Mouse (Mus musculus) c-Kit-positive CD71-positive TER-119-negative erythroid progenitor cells, embryonic 14.5 days (primary cell): ENCODE measurements around the gene Rab11fip5.

Experiments
- DNase-seq: peaks from one replicate; pipeline ENCODE4 v3.0.0-alpha.2; 2013; ENCODE audit warnings: low read depth

The Rab11fip5 gene

GRCm38 (mm10) chr6:85346028-85346634, 28.3 kb downstream of the Rab11fip5 start:
- peak; percentile 81 for DNase-seq

- no peak for DNase-seq
Observed at GRCm38 (mm10) chr6:85344929-85345328, 29.5 kb downstream of the Rab11fip5 start.

GRCm38 (mm10) chr6:85343027-85343426, 31.4 kb downstream of the Rab11fip5 start:
- no peak for DNase-seq

- no peak for DNase-seq
Observed at GRCm38 (mm10) chr6:85341814-85342501, 32.5 kb downstream of the Rab11fip5 start.

GRCm38 (mm10) chr6:85340184-85340583, 34.2 kb downstream of the Rab11fip5 start:
- DNase-seq, result no peak

GRCm38 (mm10) chr6:85339273-85339901, 35.0 kb downstream of the Rab11fip5 start:
- no peak for DNase-seq

- no peak for DNase-seq
Observed at GRCm38 (mm10) chr6:85336944-85337343, 37.5 kb downstream of the Rab11fip5 start.

- DNase-seq, result no peak
Observed at GRCm38 (mm10) chr6:85335352-85335751, 39.1 kb downstream of the Rab11fip5 start.

- DNase-seq, result no peak
Observed at GRCm38 (mm10) chr6:85334851-85335250, 39.6 kb downstream of the Rab11fip5 start.

GRCm38 (mm10) chr6:85334251-85334650, 40.2 kb downstream of the Rab11fip5 start:
- DNase-seq, result no peak

- DNase-seq, result no peak
Observed at GRCm38 (mm10) chr6:85333732-85334131, 40.7 kb downstream of the Rab11fip5 start.

- peak; percentile 88 for DNase-seq
Observed at GRCm38 (mm10) chr6:85333000-85333669, 41.3 kb downstream of the Rab11fip5 start, which contains the start of gene Sfxn5. Gene Sfxn5 (minus strand): TSS chr6:85333422.

GRCm38 (mm10) chr6:85332351-85332999, 42.0 kb downstream of the Rab11fip5 start:
- no peak for DNase-seq

GRCm38 (mm10) chr6:85331736-85332135, 42.7 kb downstream of the Rab11fip5 start:
- DNase-seq, result no peak

GRCm38 (mm10) chr6:85331221-85331735, 43.2 kb downstream of the Rab11fip5 start:
- no peak for DNase-seq

- DNase-seq, result no peak
Observed at GRCm38 (mm10) chr6:85329666-85330185, 44.7 kb downstream of the Rab11fip5 start.

GRCm38 (mm10) chr6:85326564-85326963, 47.9 kb downstream of the Rab11fip5 start:
- no peak for DNase-seq

GRCm38 (mm10) chr6:85325109-85325508, 49.3 kb downstream of the Rab11fip5 start:
- no peak for DNase-seq

GRCm38 (mm10) chr6:85320445-85320866, 54.0 kb downstream of the Rab11fip5 start:
- DNase-seq, result no peak

- no peak for DNase-seq
Observed at GRCm38 (mm10) chr6:85316211-85316610, 58.2 kb downstream of the Rab11fip5 start.

GRCm38 (mm10) chr6:85314064-85314798, 60.2 kb downstream of the Rab11fip5 start:
- DNase-seq, result no peak
